Mouse (Mus musculus) lung, adult 10 weeks (tissue): ENCODE measurements around the gene Jade3. TPM values are rescaled to one million over a fixed set of nuclear protein-coding genes. Genes with fewer than 3 reads are reported as not detected.

Source experiments
- polyA plus RNA-seq: library from polyadenylated mRNA; stranded (reverse); fragments of 350-450 nt; fragmentation: Illumina TruSeq; extraction: RNeasy Lipid Tissue Mini Kit (QIAGEN cat#74804); gene quantifications from one replicate; pipeline ENCODE4 v1.2.3, GENCODE M21; 2014; ENCODE audit warnings: low read depth, low replicate concordance; ENCODE audit not compliant: insufficient read depth

Jade3 gene
- 2.6 TPM for polyA plus RNA-seq

GRCm38 (mm10) chrX:20425140-20425838, at the start of gene Jade3:
TSS of gene Jade3 (plus strand) at chrX:20425688.

DNA sequence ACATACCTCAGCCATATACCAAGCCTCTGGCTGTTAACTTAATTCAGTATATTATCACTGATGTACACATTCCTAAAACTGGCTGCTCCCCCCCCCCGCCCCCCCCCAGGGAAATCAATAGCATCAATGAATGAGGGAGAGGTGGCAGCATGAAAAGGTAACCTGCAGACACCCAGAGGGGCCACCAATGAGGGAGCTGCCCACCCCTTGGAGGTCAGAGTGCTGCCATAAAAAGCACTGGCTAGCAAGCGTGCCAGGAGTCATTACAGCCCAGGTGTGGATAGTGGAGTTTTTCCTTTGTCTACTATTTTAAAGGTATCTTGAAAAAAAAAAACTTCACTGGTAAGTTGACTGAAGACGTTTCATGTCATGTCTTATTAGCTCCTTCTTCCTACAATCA, 124.0 kb downstream of the Jade3 start, which contains the start of gene Rgn:
Gene Rgn, plus strand, starts transcription at position 256 of the 400 bp plus-strand sequence.

Other genes starting within 250 kb of the Jade3 start
- gene Slc9a7, start 133.9 kb upstream of the Jade3 start, polyA plus RNA-seq: 1.3 TPM
- gene Rp2, start 61.2 kb upstream of the Jade3 start, polyA plus RNA-seq: 9.7 TPM
- gene Rgn, start 124.1 kb downstream of the Jade3 start, polyA plus RNA-seq: 0.43 TPM
- gene Rbm10, start 191.8 kb downstream of the Jade3 start, polyA plus RNA-seq: 15.1 TPM
- gene Ndufb11, start 191.9 kb downstream of the Jade3 start, polyA plus RNA-seq: 237 TPM
- gene Uba1, start 232.6 kb downstream of the Jade3 start, polyA plus RNA-seq: 73.2 TPM